Mouse (Mus musculus): ENCODE data around the gene Pkp1. TPM values are rescaled to one million over a fixed set of nuclear protein-coding genes. Genes with fewer than 3 reads are reported as not detected.

Pkp1 gene
- total RNA-seq, 2 experiments from 2014 or later = not detected

GRCm38 (mm10) chr1:135913657-135914056 is 5.3 kb downstream of the Pkp1 start:
- peak; percentile 87 for ATAC-seq (replicated peaks; ENCODE audit: poor library complexity)

DNA sequence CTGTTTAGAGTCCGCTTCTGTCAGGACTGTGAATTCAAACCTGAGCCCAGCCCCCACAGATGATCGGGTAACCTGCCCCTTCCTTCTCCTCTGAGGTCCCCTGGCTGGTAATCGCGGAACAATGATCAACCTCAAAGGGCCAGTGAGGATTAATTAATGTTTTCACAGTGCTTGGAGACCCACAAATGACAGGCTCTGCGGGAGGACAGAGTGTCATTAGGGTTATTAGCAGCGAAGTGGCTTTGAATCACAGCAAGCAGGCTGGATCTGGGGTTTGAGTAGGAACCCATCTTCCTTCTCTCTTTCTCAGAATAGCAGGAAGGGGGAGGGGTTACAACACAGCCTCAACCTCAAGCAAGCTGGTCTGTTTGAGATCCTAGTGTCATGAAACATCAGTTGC is 9.6 kb downstream of the Pkp1 start:
- no peak for ATAC-seq (replicated peaks; ENCODE audit: poor library complexity)

DNA sequence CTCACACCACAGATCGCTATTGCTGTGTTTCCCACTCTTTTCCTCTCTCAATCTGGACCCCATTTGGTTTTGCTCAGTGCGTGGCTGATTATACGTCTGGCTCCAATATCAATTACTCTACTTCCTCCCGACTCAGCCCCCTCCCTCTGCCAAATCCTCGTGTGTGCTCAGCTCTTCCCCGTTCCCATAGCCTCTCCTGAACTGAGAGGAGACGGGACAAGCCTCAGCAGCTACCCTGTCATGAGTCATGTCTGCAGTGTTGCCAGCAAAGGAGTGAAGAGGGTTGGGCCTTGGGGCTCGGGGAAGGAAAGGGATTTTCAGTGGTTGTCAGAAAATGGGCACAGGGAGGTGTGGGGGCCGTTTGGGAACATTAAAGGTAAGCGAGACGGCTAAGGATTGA is 12.3 kb downstream of the Pkp1 start:
- no peak for ATAC-seq (replicated peaks; ENCODE audit: poor library complexity)

DNA sequence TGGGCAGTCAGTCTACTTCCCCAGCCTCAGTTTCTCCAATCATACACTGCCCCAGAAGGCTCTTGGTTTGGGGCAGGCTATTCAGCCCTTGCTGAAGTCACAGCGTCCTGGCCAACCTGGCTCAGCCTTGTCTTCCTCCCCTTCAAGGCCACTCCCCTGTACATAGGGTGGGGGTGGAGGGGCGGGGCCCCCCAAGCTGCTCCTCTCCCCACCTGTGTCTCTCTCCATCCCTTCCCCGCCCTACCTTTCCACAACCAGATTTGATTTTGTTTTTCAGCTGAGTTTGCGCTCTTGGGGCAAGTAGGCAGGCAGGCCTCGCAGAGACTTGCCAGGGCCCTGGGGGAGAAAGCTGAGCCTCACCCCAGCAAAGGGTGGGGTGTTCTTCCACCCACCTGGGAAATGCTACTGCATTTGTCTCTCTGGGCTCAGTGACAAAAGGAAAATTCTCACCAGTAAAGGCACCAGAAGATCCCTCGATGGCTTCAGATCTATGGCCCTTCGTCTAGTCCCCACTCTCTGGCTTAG is 19.0 kb downstream of the Pkp1 start:
- no peak for ATAC-seq (replicated peaks; ENCODE audit: poor library complexity)

GRCm38 (mm10) chr1:135899295-135899694 is 19.7 kb downstream of the Pkp1 start:
- no peak for ATAC-seq (replicated peaks; ENCODE audit: poor library complexity)

GRCm38 (mm10) chr1:135895367-135895766 is 23.6 kb downstream of the Pkp1 start:
- 0 out of 2 replicates have a peak, but pooled peaks have one; percentile 9 for ATAC-seq (replicated peaks; ENCODE audit: poor library complexity)

- ATAC-seq (replicated peaks; ENCODE audit: poor library complexity) = no peak
These were observed 25.6 kb downstream of the Pkp1 start for GRCm38 (mm10) chr1:135893377-135893776.

- ATAC-seq (replicated peaks; ENCODE audit: poor library complexity) = no peak
These were observed 26.2 kb downstream of the Pkp1 start for GRCm38 (mm10) chr1:135892764-135893163.

GRCm38 (mm10) chr1:135892233-135892632 is 26.8 kb downstream of the Pkp1 start:
- ATAC-seq (replicated peaks; ENCODE audit: poor library complexity) = no peak

GRCm38 (mm10) chr1:135891424-135892216 is 27.4 kb downstream of the Pkp1 start:
- no peak for ATAC-seq (replicated peaks; ENCODE audit: poor library complexity)

DNA sequence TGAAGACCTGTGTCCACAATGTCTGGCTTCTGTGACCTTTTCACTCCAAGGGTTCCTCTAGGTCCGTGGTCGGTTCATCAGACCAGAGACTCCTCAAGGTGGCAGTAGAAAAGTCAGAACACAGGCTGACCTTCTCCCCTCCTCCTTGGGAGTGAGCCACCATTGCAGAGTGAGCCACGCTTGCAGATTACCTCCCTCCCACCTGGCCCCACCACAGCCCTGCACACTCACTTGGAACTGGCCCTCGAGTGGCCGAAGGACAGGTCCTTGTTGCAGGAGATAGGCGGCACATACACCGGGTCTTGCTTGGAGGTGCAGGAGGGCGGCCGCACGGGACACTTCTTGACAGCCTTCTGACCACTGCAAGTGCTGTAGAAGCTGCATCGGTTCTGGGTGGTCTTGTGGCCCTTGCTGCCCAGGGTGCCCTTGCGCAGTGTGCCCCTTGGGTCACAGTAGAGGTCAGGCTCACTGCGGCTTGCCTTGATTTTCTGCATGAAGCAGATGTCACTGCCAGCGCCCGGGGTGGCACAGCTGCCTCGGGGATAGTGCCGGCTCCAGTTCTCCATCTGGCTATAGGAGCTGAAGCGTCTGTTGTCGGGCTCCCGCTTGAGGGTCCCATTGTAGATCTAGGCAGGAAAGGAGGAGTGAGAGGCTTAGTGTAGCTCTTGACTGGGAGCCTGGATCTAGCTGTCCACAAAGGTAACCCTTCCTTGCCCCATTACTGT is 29.4 kb downstream of the Pkp1 start:
- ATAC-seq (replicated peaks; ENCODE audit: poor library complexity) = no peak

DNA sequence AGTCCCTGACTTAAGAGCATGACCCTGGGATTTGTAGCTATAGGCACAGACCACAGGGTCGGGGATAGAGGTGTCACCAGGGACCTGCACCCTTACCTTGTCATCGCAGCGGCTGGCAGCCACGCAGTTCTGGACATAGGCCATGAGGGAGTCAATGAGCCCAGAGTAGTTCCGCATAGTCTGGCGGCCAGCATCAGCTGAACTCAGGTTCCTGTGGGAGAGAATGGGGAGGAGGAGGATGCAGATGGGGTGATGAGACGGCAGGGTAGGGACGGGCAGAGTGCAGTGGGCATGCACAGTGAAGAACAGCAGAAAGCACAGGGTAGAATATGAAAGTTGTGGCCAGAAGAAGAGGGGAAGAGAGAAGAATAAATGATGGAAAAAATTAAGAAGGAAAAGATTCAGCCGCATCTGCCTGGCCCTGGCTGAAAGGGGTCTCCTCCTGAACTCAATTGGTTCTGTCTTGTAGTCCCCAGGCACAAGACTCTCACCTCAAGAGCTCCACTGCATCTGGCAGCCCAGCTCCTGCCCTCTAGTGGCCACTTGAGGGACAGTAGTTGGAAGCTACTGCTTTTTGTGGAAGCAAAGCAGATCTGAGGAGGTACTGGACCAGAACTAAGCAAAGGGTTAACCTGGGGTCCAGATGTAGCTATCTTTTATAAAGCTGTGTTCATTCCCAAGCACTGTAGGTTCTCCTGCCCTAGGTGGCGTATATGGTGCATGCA is 36.5 kb downstream of the Pkp1 start:
- peak; percentile 90 for ATAC-seq (replicated peaks; ENCODE audit: poor library complexity)

DNA sequence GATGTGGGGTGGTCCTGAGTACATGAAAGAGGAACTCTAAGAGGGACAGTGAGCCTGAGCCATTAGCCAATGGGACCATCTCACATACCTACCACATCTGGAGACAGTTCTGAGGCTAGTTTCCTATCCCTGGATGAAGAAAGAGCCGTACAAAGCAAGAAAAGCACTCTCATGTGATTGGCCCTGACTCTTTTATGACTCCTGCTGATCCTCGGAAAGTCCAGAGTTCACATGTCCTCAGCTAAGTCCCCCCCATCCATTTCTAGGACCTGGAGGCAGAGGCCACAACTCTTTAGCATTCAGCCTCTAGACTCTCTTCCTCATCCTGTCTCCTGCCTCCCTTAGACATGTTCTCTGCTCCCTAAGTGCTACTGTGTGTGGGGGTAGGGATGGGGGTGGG is 41.8 kb downstream of the Pkp1 start:
- no peak for ATAC-seq (replicated peaks; ENCODE audit: poor library complexity)

GRCm38 (mm10) chr1:135872991-135873390 is 46.0 kb downstream of the Pkp1 start:
- no peak for ATAC-seq (replicated peaks; ENCODE audit: poor library complexity)

DNA sequence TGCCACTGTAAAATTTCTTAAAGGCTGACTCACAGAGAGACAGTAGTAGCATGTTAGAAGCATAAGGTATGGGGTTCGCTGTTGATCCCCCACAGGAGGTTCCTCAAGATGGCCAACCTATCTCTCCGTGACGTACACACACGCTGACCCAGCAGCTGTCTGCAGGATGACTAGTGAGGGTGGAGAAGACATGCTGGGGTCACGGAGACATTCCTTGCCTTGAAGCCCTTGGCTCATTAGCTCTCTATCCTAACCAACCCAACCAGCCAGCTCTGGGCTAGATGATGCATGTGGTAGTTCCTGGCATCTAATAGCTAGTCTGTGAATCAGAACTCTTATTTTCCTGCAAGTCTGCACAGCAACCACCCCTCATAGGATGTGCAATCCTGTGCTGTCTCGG is 50.4 kb downstream of the Pkp1 start:
- ATAC-seq (replicated peaks; ENCODE audit: poor library complexity) = no peak

GRCm38 (mm10) chr1:135865518-135866194 is 53.4 kb downstream of the Pkp1 start:
- peak; percentile 95 for ATAC-seq (replicated peaks; ENCODE audit: poor library complexity)

DNA sequence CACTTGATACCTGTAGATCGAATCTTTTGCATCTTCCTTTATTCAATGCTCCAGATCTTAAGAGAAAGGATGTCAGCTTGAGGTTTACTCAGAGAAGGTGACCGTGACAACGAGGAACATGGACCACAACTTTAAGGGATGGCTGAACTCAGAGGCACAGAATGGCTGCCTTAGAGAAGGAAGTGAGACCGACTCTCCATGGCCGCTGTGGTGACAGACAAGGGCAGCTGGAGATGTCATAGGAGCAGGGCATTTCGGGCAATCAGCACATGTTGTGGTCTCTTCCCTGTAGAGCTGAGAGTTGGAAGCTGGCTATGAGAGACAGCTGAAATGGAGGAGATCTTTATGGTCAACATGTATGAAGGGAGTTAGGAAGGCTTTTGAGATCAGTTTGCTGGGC is 54.2 kb downstream of the Pkp1 start:
- no peak for ATAC-seq (replicated peaks; ENCODE audit: poor library complexity)

DNA sequence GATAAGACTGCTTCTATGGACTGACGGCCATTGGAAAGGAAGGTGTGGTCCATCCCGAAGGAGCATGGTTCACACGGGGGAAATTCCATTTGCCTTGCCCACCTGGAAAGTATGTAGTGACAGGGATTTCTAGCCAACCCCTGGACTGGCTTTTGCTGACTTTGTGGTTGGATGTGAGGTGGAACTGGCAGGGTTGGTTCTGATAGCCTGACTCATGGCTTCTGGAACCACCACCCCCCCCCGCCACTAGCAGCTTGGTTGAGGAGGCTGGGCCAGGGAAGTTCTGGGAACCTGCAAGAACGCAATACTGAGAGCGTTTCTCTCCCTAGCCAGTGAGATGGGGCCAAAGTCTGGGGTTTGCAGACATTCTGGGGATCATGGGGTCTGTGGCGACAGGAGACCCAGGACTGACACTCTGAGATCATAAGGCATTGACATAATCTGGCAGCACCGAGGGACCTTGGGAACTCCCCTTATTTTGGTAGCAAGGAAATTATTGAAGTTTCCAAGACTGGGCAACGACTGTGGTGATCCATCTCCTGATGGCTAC is 55.1 kb downstream of the Pkp1 start:
- no peak for ATAC-seq (replicated peaks; ENCODE audit: poor library complexity)

DNA sequence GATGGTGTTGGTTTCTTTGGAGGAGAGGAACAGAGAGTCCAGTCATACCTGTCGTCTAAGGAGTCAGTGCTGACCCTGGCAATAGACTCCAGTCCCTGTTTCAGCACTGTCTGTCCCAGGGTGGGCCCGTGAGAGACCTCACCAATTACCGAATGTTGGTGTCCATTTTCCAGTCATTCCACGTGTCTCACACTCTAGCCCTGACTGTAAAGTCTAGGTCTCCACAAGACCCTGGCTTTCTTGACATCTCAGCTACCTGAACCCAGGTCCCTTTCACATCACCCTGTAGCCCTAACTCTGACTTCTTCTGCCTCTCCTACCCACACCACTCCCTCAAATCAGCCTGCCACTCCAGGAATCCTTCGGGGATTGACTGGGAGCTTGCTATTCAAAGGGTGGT is 56.4 kb downstream of the Pkp1 start:
- no peak for ATAC-seq (replicated peaks; ENCODE audit: poor library complexity)

DNA sequence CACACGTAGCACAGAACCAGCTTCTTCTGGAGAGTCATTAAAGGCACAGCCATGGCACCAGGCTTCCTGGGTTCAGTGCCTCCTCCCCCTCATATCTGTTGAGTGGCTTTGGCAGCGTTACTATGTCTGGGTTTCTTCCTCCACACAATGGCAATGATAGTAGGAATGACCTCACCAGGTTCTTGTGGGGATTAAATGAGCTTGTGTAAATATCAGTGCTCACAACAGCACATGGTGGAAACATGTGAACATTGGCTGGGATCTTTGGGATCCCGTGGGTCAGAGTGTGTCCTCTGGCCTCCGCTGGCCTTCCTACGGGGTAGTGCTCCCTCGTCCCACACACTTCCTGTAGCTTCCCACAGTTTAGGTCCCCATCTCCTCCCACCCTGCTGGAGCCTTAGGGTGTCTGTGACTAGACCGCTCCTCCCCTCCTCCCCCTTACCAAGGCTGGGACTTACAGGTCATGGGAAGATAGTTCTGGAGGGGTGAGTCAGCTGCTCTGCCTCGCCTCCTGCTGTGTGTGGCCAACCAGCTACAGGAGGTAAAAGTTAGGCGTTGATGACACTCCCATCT is 56.9 kb downstream of the Pkp1 start:
- ATAC-seq (replicated peaks; ENCODE audit: poor library complexity) = no peak

All from megakaryocyte progenitor cell, adult 5-6 weeks (primary cell).